Mouse (Mus musculus): Measurements from ENCODE around the gene Xrcc1. TPM values are rescaled to one million over a fixed set of nuclear protein-coding genes. Genes with fewer than 3 reads are reported as not detected.

Xrcc1 gene
- total RNA-seq, 2 experiments from 2014 or later, result 17.1 to 21.4 TPM

DNA sequence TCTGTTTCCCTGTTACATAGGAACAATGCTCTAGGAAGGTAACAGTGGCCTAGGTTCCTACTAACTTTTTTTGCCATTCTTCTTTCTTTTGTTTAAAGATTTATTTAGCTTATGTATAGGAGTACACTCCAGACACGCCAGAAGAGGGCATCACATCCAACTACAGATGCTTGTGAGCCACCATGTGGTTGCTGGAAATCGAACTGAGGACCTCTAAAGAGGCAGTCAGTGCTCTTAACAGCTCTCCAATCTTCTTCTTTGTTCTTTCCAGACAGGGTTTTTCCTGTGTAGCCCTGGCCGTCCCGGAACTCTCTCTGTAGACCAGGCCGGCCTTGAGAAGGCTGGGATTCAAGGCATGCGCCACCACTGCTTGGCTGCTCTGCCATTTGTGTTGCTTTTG, 21.1 kb upstream of the Xrcc1 start:
- no peak for DNase-seq
- intact Hi-C loops (cut with DNase I), result no loop called here

- DNase-seq, result no peak
- intact Hi-C loops (cut with DNase I), result no loop called here
Measured at GRCm38 (mm10) chr7:24525686-24526420, 20.2 kb upstream of the Xrcc1 start.

DNA sequence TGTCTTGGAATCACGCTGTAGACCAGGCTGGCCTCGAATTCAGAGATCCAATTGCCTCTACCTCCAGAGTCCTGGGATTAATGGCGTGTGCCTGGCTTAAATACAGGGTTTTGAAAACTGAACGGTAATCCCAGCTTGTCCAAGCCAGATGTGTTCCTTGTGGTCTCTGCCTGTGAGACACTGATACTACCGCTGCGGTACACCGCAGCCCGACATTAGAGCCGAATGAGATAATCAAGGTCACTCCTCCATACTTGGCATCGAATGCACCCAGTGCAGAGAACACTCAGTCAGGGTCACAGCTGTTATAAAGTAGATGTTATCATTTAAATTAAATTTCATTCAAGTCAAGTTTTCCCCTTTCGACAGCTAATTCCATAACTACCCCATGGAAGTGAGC, 17.2 kb upstream of the Xrcc1 start:
- intact Hi-C loops (cut with DNase I), result no loop called here

DNA sequence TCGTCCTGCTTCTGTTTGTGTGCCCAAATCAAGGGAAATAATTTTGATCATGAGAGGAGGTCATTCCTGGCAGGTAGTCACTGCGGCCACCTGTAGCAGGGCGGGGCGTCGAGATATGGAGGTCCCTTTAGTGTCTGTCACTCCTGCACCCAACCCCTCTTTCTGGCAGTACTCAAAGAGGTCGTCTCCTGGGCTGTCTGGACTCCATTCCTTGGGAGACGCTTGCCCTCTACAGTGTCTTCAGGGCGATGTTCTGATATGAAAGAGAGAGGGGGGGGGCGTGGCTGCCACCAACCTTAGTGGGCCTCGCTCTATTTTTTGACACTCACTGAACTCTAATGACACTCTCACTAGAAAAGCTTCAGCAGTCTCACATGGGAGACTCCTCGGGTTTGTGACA, 16.5 kb upstream of the Xrcc1 start:
- DNase-seq, result no peak
- intact Hi-C loops (cut with DNase I), result no loop called here

More for the DNA sequence above, 17.2 kb upstream of the Xrcc1 start:
- no peak for DNase-seq

DNA sequence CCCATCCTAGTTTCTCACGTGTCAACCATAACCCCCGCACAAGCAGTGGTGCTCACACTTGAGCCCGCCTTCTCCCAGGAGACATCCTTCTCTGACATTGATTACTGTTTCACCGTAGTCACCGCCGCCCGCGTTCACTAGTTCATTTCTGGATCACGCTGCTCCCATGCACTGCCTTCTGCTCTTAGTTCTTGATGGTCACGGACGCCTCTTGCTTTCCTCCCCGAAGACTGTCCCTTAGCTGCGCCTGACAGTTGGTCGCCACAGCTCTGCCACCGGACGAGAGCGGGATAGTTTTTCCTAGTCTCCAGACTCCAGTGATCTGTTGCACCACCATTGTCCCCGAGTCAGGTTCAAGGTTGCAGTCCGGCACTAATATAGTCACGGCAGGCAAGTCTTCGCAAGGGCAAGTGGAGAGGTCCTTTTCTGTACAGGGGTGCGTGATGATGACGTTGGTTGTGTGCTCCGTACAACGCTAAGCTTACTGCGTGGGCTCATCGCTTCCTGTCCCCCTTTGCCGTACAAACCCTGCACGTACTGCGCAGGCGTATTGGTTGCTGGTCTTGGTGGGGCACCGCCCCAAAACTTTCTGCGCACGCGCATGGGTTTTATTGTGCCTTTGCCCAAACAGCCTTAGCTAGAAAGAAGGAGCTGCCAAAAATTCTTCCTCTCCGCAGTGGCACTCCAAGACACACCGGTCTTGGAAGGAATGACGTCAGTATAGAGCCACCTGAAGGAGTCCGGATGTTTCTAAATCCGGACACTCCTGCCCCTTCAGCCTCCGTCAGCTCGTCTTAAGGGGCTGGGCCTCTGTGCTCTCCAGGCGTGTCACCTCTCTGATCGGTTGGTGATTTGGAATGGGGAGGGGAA, 15.8 kb upstream of the Xrcc1 start, which contains the start of gene Irgq:
Irgq (plus strand) TSS at position 628 of the 870 bp plus-strand sequence.
- intact Hi-C loops (cut with DNase I), result loop anchor here (2.0 kb wide), 1 partner anchor 15 kb away; no protein-coding TSS in a partner anchor
- DNase-seq, result peak; percentile 97 to 98

GRCm38 (mm10) chr7:24531211-24531971, 14.7 kb upstream of the Xrcc1 start:
- intact Hi-C loops (cut with DNase I), result loop anchor here (2.0 kb wide), 1 partner anchor 13 kb away; no protein-coding TSS in a partner anchor
- DNase-seq, result peak; percentile 49

DNA sequence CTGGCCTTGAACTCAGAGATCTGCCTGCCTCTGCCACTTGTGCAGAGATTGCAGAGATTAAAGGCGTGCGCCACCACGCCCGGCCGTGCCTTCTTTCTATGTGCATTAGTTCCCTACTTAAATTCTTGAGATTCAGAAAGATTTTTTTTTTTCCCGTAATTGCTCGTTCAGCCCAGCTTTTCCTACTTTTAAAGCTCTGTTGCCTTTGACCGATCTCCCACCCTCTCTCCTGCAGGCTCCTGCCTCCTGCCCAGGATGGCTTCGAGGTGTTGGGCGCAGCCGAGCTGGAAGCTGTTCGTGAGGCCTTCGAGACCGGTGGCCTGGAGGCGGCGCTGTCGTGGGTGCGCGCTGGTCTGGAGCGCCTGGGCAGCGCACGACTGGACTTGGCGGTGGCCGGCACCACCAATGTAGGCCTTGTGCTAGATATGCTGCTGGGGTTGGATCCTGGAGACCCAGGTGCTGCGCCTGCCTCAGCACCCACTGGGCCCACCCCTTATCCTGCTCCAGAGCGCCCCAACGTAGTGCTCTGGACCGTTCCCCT, 13.0 kb upstream of the Xrcc1 start:
- no peak for DNase-seq
- intact Hi-C loops (cut with DNase I), result no loop called here

- intact Hi-C loops (cut with DNase I), result no loop called here
- no peak for DNase-seq
Measured at GRCm38 (mm10) chr7:24533806-24534205, 12.3 kb upstream of the Xrcc1 start.

- DNase-seq, result no peak
- intact Hi-C loops (cut with DNase I), result no loop called here
Measured at GRCm38 (mm10) chr7:24534301-24534700, 11.8 kb upstream of the Xrcc1 start.

DNA sequence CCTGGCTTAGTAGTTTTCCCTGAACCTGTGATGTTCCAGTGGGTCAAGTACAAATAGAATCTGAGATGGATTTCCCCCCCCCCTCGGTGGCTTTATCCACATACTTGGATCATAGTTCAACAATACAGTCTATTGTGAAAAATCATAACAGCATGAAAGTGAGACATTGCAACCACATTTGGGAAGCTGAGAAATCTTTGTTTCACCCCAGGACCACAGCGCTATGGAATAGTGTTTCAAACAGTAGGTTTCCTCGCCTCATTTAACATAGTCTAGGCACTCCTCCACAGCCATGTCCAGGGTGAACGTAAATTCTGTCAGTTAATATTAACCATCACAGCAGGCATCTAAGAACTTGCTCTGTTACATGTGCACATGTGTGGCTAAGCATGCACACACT, 9.0 kb upstream of the Xrcc1 start:
- DNase-seq, result no peak
- intact Hi-C loops (cut with DNase I), result no loop called here

DNA sequence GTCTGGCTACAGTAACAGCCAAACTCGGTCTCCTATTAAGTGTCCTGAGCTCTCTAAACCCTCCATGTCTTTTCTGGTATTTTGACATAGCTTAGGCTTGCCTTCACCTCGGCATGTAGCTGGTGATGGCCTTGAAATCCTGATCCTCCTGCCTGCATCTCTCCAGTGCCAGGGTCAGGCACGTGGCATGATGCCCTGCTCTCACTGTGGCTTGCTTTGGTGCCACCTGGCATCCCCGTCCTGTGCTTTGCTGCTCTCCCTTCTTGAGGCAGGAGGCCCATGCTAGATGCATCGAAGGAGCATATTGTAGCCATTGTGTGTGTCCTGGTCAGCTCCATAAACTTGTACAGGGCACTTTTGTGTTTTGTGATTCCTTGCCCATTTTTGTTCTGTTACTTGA, 8.5 kb upstream of the Xrcc1 start:
- intact Hi-C loops (cut with DNase I), result no loop called here
- DNase-seq, result peak in 1 of 2 experiments; percentile 16

DNA sequence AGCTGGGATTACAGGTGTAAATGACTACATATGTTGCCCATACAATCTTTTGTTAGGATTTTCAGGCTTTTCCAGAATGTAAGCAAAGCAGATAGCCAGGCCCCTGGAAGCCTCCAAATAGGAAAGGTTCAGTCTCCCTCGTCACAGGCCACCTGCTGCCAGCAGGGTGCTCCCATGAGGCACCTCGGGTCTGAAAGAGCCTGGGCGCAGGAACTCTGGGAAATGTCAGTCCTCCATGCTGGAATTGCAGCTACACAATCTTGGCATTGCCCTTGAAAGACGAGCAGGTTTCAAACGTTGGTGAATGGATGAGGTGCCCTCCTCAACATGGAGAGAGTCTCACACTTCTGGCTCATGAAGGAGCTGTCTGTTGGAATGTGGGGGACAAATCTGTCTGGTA, 7.9 kb upstream of the Xrcc1 start:
- intact Hi-C loops (cut with DNase I), result no loop called here
- no peak for DNase-seq

DNA sequence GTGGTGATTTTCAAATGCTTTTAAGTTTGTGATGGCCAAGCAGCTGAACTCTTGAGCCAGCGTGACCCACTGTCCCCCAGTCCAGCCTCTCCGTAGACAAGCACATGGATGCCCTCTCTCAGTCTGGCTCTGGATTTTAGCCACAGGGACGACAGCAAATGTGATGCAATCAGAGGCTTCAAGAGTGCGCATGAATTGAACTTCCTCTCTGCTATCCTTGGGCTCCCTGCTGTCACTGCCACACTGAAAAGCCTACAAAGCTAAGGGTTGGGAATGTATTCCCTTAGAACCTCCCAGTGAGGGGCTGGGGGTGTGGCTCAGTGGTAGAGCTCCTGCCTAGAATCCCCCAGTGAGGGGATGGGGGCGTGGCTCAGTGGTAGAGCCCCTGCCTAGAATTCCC, 7.4 kb upstream of the Xrcc1 start:
- intact Hi-C loops (cut with DNase I), result no loop called here
- no peak for DNase-seq

- no peak for DNase-seq
- intact Hi-C loops (cut with DNase I), result no loop called here
Measured at GRCm38 (mm10) chr7:24539686-24540085, 6.4 kb upstream of the Xrcc1 start.

GRCm38 (mm10) chr7:24544506-24544905, 1.6 kb upstream of the Xrcc1 start:
- DNase-seq, result no peak
- intact Hi-C loops (cut with DNase I), result loop anchor here (2.0 kb wide), 1 partner anchor 14 kb away; the partner anchor contains the start of gene Irgq

- peak; percentile 98 to 99 for DNase-seq
- intact Hi-C loops (cut with DNase I), result no loop called here
Measured at GRCm38 (mm10) chr7:24546634-24547389, 723 bp downstream of the Xrcc1 start.

DNA sequence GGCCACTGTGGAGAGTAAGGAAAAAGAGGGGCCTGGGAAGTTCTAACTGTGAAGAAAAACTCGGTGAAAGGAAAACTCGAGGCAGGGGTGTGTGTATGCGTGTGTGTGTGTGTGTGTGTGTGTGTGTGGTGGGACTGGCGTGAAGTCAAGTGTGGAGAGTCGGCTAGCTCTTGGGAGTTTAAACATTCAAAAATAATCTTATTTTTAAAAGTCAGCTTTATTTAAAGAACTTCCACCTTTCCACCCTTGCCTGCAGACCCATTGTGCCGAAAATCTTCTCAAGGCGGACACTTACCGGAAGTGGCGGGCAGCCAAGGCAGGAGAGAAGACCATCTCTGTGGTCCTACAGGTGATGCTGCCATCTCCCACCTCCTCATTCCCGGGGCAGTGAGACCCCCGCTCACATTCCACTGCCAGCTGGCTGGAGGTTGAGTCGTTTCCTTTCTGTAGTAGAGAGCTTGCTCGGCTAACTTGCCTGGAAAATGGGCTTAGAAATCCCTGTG, 1.5 kb downstream of the Xrcc1 start:
- intact Hi-C loops (cut with DNase I), result no loop called here
- DNase-seq, result no peak

DNA sequence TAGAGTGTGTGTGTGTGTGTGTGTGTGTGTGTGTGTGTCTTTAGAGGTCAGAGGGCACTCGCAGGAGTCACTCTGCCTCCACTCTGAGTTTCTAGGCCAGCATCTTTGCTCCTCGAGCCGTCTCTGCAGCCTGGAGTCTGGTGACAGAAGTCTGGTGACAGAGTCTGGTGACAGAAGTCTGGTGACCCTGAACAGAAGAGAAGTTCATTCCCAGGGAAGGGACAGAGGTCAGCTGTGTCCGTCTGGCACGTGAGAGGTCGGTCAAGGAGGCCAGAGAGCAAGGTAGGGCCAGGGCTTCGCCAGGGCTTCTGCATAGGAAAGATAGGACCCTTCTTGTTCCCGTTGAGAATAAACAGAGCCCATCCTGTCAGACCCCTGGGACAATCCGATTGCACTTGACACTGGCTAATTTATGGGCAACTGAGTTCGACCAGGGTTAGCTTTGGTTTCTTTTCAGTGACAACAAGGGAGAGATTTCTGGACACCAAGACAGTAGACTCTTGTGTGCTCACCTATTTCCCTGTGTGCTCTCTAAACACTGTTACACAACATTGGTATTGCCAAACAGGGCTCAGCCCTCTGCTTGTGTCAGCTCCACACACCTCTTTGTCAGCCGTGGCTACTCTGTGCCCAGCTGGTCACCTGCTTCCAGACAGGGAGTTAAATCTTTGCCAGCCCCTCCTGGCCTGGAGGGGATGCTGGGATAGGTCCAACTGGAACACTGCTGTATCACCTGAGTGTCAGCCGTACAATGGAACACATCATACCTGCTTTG, 6.1 kb downstream of the Xrcc1 start:
- intact Hi-C loops (cut with DNase I), result no loop called here
- no peak for DNase-seq

- DNase-seq, result no peak
- intact Hi-C loops (cut with DNase I), result no loop called here
Measured at GRCm38 (mm10) chr7:24555786-24556185, 9.7 kb downstream of the Xrcc1 start.

Data from gastrocnemius, postnatal 36 days (tissue).